Comparison of ENCODE assay signal across 8 mouse cellular contexts in genomic region chr9:21220490-21221382, GRCm38 (mm10). TPM values are rescaled to one million over a fixed set of nuclear protein-coding genes. Genes with fewer than 3 reads are reported as not detected.
A peak's percentile ranks its signal among the peaks of the same experiment; 100 is the strongest.
DNase-seq lines count a peak whose midpoint lies in the region; ATAC-seq and TF ChIP-seq lines count a peak whose summit lies in the region.

No protein-coding gene starts in this region.

- no peak overlapping the region for H3K27ac ChIP-seq in hindbrain, postnatal 0 days
- H3K27ac ChIP-seq in left cerebral cortex, adult 2 months, result peak overlapping the region; percentile 68; the same call in 1 of the 2 replicates

- H3K4me3 ChIP-seq in hindbrain, postnatal 0 days (ENCODE audit: low read length), result peak overlapping the region; percentile 22
- peak overlapping the region; percentile 40 for H3K4me3 ChIP-seq in left cerebral cortex, adult 2 months

- TF ChIP-seq CTCF in hindbrain, postnatal 0 days (IDR thresholded peaks at IDR 0.05; ENCODE audit: low read depth), result peak; percentile 97
- peak; percentile 98 for TF ChIP-seq CTCF in left cerebral cortex, adult 2 months (IDR thresholded peaks at IDR 0.05)

- DNase-seq in T-cell, adult 2 months (ENCODE audit: low spot score), result peak; percentile 89
- DNase-seq in cerebellum, postnatal 4 days (ENCODE audit: low spot score in 2 of 2), result peak; percentile 85 to 95
- peak; percentile 95 for DNase-seq in gastrocnemius, adult 18-20 months (ENCODE audit: low spot score)
- DNase-seq in hindbrain, postnatal 0 days (ENCODE audit: low spot score), result peak; percentile 96
- DNase-seq in left cerebral cortex, adult 2 months (ENCODE audit: extremely low spot score in 1 of 2, low spot score in 2 of 2), result peak; percentile 92
- peak; percentile 95 for DNase-seq in right cerebral cortex, adult 2 months (ENCODE audit: low spot score in 2 of 2)
- DNase-seq in urinary bladder, postnatal 14 days (ENCODE audit: low spot score), result peak; percentile 94

- H3K9ac ChIP-seq in hindbrain, postnatal 0 days (replicated peaks; ENCODE audit: low read length), result no peak overlapping the region

- no peaks in the 10 kb centered on the region for H3K36me3 ChIP-seq in hindbrain, postnatal 0 days (ENCODE audit: insufficient read depth, low read length)

- peak; percentile 90 for ATAC-seq in hindbrain, postnatal 0 days
- ATAC-seq in megakaryocyte, adult 5-6 weeks (ENCODE audit: poor library complexity, severe bottlenecking), result peak; percentile 96

- H3K27me3 ChIP-seq in hindbrain, postnatal 0 days (ENCODE audit: insufficient read depth, low read length), result no peaks in the 10 kb centered on the region

- intact Hi-C loops in left cerebral cortex, adult 2 months (cut with DNase I), result loop anchor here (2.0 kb wide), 1 partner anchor 68 kb away; no protein-coding TSS in a partner anchor

- H3K4me1 ChIP-seq in hindbrain, postnatal 0 days (ENCODE audit: insufficient read depth, low read length), result 0 out of 2 replicates have a peak, but pooled peaks cover 3% of the 10 kb centered on the region

- 16% methylated on average over 21 of the region's 21 CpGs for WGBS in hindbrain, postnatal 0 days

- H3K4me2 ChIP-seq in hindbrain, postnatal 0 days (ENCODE audit: low read depth, low read length), result peak overlapping the region; percentile 54

- H3K9me3 ChIP-seq in hindbrain, postnatal 0 days (ENCODE audit: low read length), result no peaks in the 10 kb centered on the region

RNA-seq across cellular contexts. Expression of gene Keap1, which starts 18.4 kb away (rescaled TPM):
- total RNA-seq in gastrocnemius, adult 18-20 months (2021), result 10 to 100 TPM; 50.8 to 51.5 TPM
- 74.9 and 98.9 TPM in 2 replicates for total RNA-seq in hindbrain, postnatal 0 days (2014; rRNA removed)
- 59.4 and 60.9 TPM in 2 replicates for polyA plus RNA-seq in hindbrain, postnatal 0 days (2015; fragmentation: Nextera tagmentation; extraction: Ambion mirVana)
- 10 to 100 TPM; 53.0 to 53.7 TPM for total RNA-seq in left cerebral cortex, adult 2 months (2021)
- total RNA-seq in megakaryocyte, adult 5-6 weeks (2015), result 17.7 and 18.8 TPM in 2 replicates
- total RNA-seq in megakaryocyte, adult 5-6 weeks (2017), result 34.0 and 36.9 TPM in 2 replicates

RNA-seq across cellular contexts. Expression of gene S1pr5, which starts 27.5 kb away (rescaled TPM):
- under 1 TPM; 0.09 to 0.12 TPM for total RNA-seq in gastrocnemius, adult 18-20 months (2021)
- total RNA-seq in hindbrain, postnatal 0 days (2014; rRNA removed), result 4.9 and 8.2 TPM in 2 replicates
- 2.9 and 3.1 TPM in 2 replicates for polyA plus RNA-seq in hindbrain, postnatal 0 days (2015; fragmentation: Nextera tagmentation; extraction: Ambion mirVana)
- total RNA-seq in left cerebral cortex, adult 2 months (2021), result 1 to 10 TPM; 6.8 to 8.3 TPM
- total RNA-seq in megakaryocyte, adult 5-6 weeks (2015), result 3.6 and 4.0 TPM in 2 replicates
- total RNA-seq in megakaryocyte, adult 5-6 weeks (2017), result 7.9 and 9.0 TPM in 2 replicates

RNA-seq across cellular contexts. Expression of gene Atg4d, which starts 44.4 kb away (rescaled TPM):
- total RNA-seq in gastrocnemius, adult 18-20 months (2021), result 10 to 100 TPM; 64.7 to 67.6 TPM
- 24.8 and 38.6 TPM in 2 replicates for total RNA-seq in hindbrain, postnatal 0 days (2014; rRNA removed)
- polyA plus RNA-seq in hindbrain, postnatal 0 days (2015; fragmentation: Nextera tagmentation; extraction: Ambion mirVana), result 32.1 and 35.5 TPM in 2 replicates
- 10 to 100 TPM; 45.3 to 49.5 TPM for total RNA-seq in left cerebral cortex, adult 2 months (2021)
- 14.6 and 15.0 TPM in 2 replicates for total RNA-seq in megakaryocyte, adult 5-6 weeks (2015)
- 13.5 and 19.3 TPM in 2 replicates for total RNA-seq in megakaryocyte, adult 5-6 weeks (2017)

RNA-seq across cellular contexts. Expression of gene Pde4a, which starts 55.2 kb away (rescaled TPM):
- 10 to 100 TPM; 45.0 to 52.4 TPM for total RNA-seq in gastrocnemius, adult 18-20 months (2021)
- total RNA-seq in hindbrain, postnatal 0 days (2014; rRNA removed), result 41.3 and 45.0 TPM in 2 replicates
- 46.4 and 47.7 TPM in 2 replicates for polyA plus RNA-seq in hindbrain, postnatal 0 days (2015; fragmentation: Nextera tagmentation; extraction: Ambion mirVana)
- total RNA-seq in left cerebral cortex, adult 2 months (2021), result 100 to 1,000 TPM; 101 to 106 TPM
- total RNA-seq in megakaryocyte, adult 5-6 weeks (2015), result 6.8 and 7.3 TPM in 2 replicates
- total RNA-seq in megakaryocyte, adult 5-6 weeks (2017), result 3.0 and 3.9 TPM in 2 replicates
